Mouse (Mus musculus) ES-Bruce4 (cell line): ENCODE measurements at regions not wholly inside any gene's neighbourhood (a gene's known extent, or its start where the extent isn't known, plus 50 kb on each side); places are given as distances from the start of the nearest gene placed in this dataset.

Experiments used
- CTCF ChIP-seq: IDR thresholded peaks from one replicate; pipeline ENCODE4 v1.8.1; 2011; ENCODE audit warnings: low read depth, low read length
- EP300 ChIP-seq: IDR thresholded peaks from 2 replicates; pipeline ENCODE4 v1.6.1; 2011; ENCODE audit warnings: low read depth, low read length; ENCODE audit not compliant: insufficient read depth
- POLR2A ChIP-seq: IDR thresholded peaks from one replicate; pipeline ENCODE4 v1.8.1; 2011; ENCODE audit warnings: low read length; ENCODE audit not compliant: insufficient read depth

DNA sequence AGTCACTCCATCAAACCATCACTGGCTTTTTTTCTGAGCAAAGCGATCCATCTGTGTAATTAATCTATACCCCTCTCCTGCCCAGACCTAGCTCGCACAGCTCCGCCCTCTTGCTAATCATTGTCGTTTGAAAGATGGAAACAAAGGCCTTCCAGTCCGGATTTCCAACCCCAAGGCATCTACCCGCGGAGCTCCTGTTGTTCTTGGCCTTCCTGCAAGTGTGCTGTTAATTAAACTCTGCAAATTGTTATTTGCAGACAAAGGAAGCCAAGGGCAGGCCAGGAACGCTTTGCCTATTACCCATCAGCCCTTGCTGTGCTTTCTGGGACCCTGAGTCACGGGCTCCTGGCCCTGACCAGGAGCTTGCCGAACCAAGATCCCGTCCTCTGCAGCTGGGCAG, 522.0 kb upstream of the Gm19410 start:
- TF ChIP-seq CTCF (no peak), POLR2A (no peak), EP300 (no peak)
